Mouse (Mus musculus) hematopoietic stem cell, adult 5-6 weeks (primary cell): Measurements from ENCODE around the gene Aadacl3. TPM values are rescaled to one million over a fixed set of nuclear protein-coding genes. Genes with fewer than 3 reads are reported as not detected.

Experiments used
- ATAC-seq, 2 experiments: fragments of 125-278 bp in 1 of 2; replicated peaks in 1 of 2; 2 replicates each; pipeline ENCODE4 v1.8.0; 2016 to 2017; ENCODE audit warnings: inconsistent platforms in 2 of 2, mild to moderate bottlenecking in 2 of 2, moderate number of reproducible peaks in 2 of 2, low read depth in 1 of 2, moderate TSS enrichment in 1 of 2; ENCODE audit not compliant: low FRiP score in 2 of 2, poor library complexity in 2 of 2, severe bottlenecking in 2 of 2, insufficient read depth in 1 of 2, low TSS enrichment in 1 of 2
- total RNA-seq: library from RNA; stranded (forward); fragments of 172-1452, 232-1000 nt; gene quantifications from 2 replicates; pipeline ENCODE4 v1.2.3, GENCODE M21; 2017

Aadacl3 gene
- total RNA-seq: not detected in 2 replicates

DNA sequence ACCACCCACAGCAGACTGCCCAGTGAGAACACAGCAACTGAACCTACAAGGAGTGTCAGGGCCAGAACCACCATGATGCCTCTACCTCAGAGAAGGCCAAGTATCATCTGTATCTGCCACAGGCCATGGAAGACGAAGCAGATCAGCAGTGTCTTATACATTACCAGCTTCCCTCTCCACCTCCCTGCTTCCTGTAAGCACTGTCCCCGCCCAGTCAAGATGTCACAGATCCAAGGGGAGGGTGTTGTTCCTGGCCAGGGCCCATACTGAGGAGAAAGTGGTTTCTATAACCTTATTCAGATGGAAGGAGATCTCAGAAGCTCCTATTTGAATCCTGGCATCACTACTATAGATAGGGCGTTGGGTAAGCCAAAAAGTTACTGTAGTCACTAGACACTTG lies at the start of gene Aadacl3:
Aadacl3 (minus strand) TSS at position 101 of the 400 bp plus-strand sequence.
- ATAC-seq: no peak

DNA sequence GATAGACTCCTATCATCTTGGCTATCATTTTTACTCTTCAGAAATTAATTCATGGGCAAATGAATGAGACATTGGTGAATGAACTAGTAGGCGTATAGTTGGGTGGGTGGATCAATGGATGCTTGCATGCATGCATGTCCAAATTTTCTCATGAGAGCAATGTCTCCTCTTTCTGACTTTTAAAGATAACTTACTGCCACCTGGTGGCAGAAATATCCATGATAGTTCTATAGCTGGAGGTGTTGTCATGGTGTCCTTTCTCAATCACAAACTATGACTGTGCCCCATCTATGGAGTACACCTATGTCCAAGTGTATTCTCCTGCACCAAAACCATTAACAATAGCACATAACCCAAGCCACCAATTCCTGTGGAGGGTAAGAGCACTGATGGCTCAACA lies 43.0 kb upstream of the Aadacl3 start:
- ATAC-seq: no peak; a peak in 1 of 4 replicates

- ATAC-seq: no peak
These were observed 29.8 kb upstream of the Aadacl3 start for GRCm38 (mm10) chr4:144493331-144493730.

GRCm38 (mm10) chr4:144468091-144468490 lies 4.5 kb upstream of the Aadacl3 start:
- ATAC-seq: no peak

DNA sequence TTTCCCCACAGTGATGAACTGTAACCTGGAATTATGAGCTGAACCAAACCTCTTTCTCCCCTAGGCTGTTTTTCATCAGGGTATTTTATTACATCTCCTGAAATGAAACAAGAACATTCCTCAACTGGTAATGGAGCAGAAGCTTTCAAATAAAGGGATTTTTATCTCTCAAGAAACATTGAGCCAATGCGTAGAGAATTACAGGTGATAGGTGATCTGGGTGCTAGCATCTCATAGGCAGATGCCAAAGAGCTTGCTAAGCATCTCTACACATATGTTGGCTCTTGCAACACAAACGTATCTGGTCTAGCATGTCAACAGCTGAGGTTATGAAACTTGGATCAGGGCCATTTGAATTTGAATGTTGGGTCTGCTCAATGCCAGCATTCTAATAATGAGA lies 1.6 kb upstream of the Aadacl3 start:
- no peak for ATAC-seq

DNA sequence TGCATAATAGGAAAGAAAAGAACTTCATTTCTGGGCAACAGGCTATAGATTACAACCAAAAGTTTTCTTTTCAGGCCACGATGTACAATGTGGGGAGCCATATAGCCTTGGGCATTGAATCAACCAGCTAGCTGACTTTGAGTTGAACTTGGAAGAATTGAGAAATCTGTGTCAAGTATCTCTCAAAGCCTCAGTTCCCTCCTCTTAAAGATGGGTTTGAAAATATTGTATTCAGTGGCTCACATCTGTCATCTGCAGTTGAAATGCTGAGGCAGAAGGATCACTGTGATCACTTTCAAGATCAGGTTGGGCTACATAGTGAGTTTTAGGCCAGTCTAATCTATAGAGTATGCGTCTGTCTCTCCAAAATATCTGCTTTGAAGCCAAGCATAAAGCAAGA lies 10.3 kb downstream of the Aadacl3 start, which contains the start of gene Gm9944:
Gm9944 (minus strand) TSS at position 101 of the 400 bp plus-strand sequence.
- no peak for ATAC-seq

- no peak for ATAC-seq
These were observed 15.0 kb downstream of the Aadacl3 start for GRCm38 (mm10) chr4:144448546-144448945.

DNA sequence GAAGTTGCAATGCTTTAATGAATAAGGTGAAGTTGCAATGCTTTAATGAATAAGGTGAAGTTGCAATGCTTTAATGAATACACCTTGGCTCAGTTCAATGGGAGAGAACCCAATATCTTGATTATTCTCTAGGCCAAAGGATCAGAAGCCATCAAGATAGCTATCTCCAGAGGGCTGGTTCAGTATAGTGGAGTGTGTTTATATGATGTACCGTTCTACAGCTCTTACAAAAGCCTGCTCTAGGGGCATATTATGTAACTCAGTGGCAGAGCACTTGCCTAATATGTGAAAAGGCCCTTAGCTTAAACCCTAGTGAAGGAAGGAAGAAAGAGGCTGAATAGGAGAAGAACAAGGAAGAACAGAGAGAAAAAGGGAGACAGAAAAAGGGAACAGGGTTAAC lies 22.0 kb downstream of the Aadacl3 start:
- no peak for ATAC-seq

GRCm38 (mm10) chr4:144441095-144441494 lies 22.5 kb downstream of the Aadacl3 start:
- no peak for ATAC-seq

DNA sequence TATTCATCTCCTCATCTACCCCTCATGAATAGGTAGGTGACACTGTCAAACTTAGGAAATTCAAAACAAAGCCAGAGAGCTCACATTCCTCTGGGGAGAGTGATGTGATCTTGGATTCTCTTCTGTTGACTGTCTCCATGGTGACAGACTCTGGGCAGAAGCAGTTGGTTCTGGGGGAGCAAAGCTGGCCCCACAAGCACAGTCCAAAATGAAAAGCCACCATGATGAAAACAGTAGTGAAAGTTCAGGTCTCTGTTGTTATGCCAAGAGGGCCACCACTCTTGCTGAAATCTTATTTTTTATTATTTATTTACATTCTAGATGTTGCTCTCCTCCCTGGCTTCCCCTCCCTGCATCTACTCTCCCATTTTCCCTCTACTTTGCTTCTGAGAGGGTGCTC lies 24.9 kb downstream of the Aadacl3 start, which contains the start of gene 1700012P22Rik:
1700012P22Rik (minus strand) TSS at position 101 of the 400 bp plus-strand sequence.
- ATAC-seq: no peak

DNA sequence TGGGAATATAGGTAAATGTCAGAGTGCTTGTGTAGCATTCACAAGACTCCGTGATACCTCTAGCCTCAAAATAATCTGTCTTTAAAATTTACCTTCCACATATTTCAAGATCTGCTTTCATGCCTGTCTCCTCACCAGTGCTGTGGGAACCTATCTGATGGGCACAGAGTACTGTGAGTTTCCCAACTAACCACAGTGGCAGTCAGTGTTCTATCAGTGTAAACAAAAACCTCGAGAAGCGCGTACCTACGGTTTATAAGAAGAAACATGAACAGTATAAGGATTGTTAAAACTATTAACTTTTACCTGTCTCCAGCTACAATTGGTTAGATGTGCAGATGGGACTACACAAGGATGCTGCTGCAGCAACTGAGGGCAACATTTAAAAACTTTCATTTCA lies 30.3 kb downstream of the Aadacl3 start:
- no peak for ATAC-seq

- ATAC-seq: no peak
These were observed 32.8 kb downstream of the Aadacl3 start for GRCm38 (mm10) chr4:144430723-144431122.

- no peak for ATAC-seq
These were observed 34.7 kb downstream of the Aadacl3 start for GRCm38 (mm10) chr4:144428868-144429267.

GRCm38 (mm10) chr4:144424590-144424989 lies 39.0 kb downstream of the Aadacl3 start:
- peak in 1 of 2 experiments; percentile 25; a peak in 1 of 4 replicates for ATAC-seq

GRCm38 (mm10) chr4:144420644-144421043 lies 42.9 kb downstream of the Aadacl3 start:
- ATAC-seq: peak; percentile 54 to 58; a peak in 2 of 4 replicates

GRCm38 (mm10) chr4:144408290-144408689 lies 55.3 kb downstream of the Aadacl3 start, which contains the start of gene Pramef12:
TSS of gene Pramef12 (minus strand) at chr4:144408464.
- no peak for ATAC-seq

- no peak for ATAC-seq
These were observed 57.3 kb downstream of the Aadacl3 start for GRCm38 (mm10) chr4:144406261-144406660.

- ATAC-seq: peak; percentile 81 to 83
These were observed 59.0 kb downstream of the Aadacl3 start for GRCm38 (mm10) chr4:144404456-144405086.
